Mouse (Mus musculus) adrenal gland, adult (tissue): Measurements from ENCODE around the gene Vmn1r46.
"Not testable (repeated sequence)": the region's sequence is repeated elsewhere in the genome, so short reads cannot be mapped to it uniquely, and the experiment has no call there.

ENCODE experiments used
- DNase-seq, 2 experiments: peaks; one replicate each; pipeline ENCODE4 v3.0.0; 2022 to 2023; ENCODE audit warnings: low spot score in 1 of 2; ENCODE audit not compliant: inconsistent age in 2 of 2

The Vmn1r46 gene

GRCm38 (mm10) chr6:89969013-89969412, at the start of gene Vmn1r46:
Gene Vmn1r46 (plus strand): TSS chr6:89969313.
- no peak for DNase-seq

GRCm38 (mm10) chr6:89940498-89940897, 28.6 kb upstream of the Vmn1r46 start, which contains the start of gene Vmn1r45:
Gene Vmn1r45 (minus strand): TSS chr6:89940598.
- DNase-seq = not testable (repeated sequence)

- DNase-seq = no peak
Measured at GRCm38 (mm10) chr6:89940926-89941325, 28.2 kb upstream of the Vmn1r46 start.

- no peak for DNase-seq
Measured at GRCm38 (mm10) chr6:89953556-89953955, 15.6 kb upstream of the Vmn1r46 start.

- no peak for DNase-seq
Measured at GRCm38 (mm10) chr6:89966341-89966740, 2.8 kb upstream of the Vmn1r46 start.

GRCm38 (mm10) chr6:89985989-89986388, 16.9 kb downstream of the Vmn1r46 start:
- DNase-seq = peak in 1 of 2 experiments; percentile 64

- DNase-seq = not testable (repeated sequence)
Measured at GRCm38 (mm10) chr6:90015847-90016246, 46.7 kb downstream of the Vmn1r46 start, which contains the start of gene Vmn1r47. Gene Vmn1r47 (plus strand): TSS chr6:90016147.
